Mouse (Mus musculus) heart, embryonic 11.5 days (tissue): ENCODE data around the gene Ddx54. TPM values are rescaled to one million over a fixed set of nuclear protein-coding genes. Genes with fewer than 3 reads are reported as not detected.

Experiments
- ATAC-seq: fragments of 200-750 bp; cut with Nextera tagmentation; replicated peaks from 2 replicates; pipeline ENCODE4 v1.8.0; 2017; ENCODE audit warnings: moderate library complexity; ENCODE audit not compliant: insufficient number of reproducible peaks, low FRiP score, low TSS enrichment
- H3K27ac ChIP-seq: fragments of 300-500 bp; sonication (generic); 2 replicates; pipeline ENCODE4 v1.5.1; 2014; ENCODE audit warnings: mild to moderate bottlenecking, low read depth, low read length
- H3K27me3 ChIP-seq: fragments of 300-500 bp; sonication (generic); 2 replicates; pipeline ENCODE4 v1.6.1; 2014; ENCODE audit warnings: mild to moderate bottlenecking, low read length, mixed read lengths; ENCODE audit not compliant: control insufficient read depth, insufficient read depth
- H3K36me3 ChIP-seq: fragments of 300-500 bp; sonication (generic); 2 replicates; pipeline ENCODE4 v1.6.1; 2014; ENCODE audit warnings: mild to moderate bottlenecking, low read length, moderate library complexity, mixed read lengths; ENCODE audit not compliant: control insufficient read depth, insufficient read depth
- H3K4me1 ChIP-seq: fragments of 300-500 bp; sonication (generic); 2 replicates; pipeline ENCODE4 v1.6.1; 2014; ENCODE audit warnings: low read length; ENCODE audit not compliant: control insufficient read depth, insufficient read depth
- H3K4me2 ChIP-seq: fragments of 300-500 bp; sonication (generic); 2 replicates; pipeline ENCODE4 v1.6.1; 2014; ENCODE audit warnings: mild to moderate bottlenecking, moderate library complexity
- H3K4me3 ChIP-seq: fragments of 300-500 bp; sonication (generic); 2 replicates; pipeline ENCODE4 v1.5.1; 2014; ENCODE audit warnings: low read depth, low read length
- H3K9ac ChIP-seq: fragments of 300-500 bp; sonication (generic); 2 replicates; pipeline ENCODE4 v1.6.1; 2014; ENCODE audit warnings: mild to moderate bottlenecking, low read depth, low read length, moderate library complexity
- H3K9me3 ChIP-seq: fragments of 300-500 bp; sonication (generic); replicated peaks from 2 replicates; pipeline ENCODE4 v1.6.1; 2016; ENCODE audit warnings: low read length; ENCODE audit not compliant: control insufficient read depth
- WGBS: fragments of 180-500 bp; shearing (Covaris S2); extraction: QIAGEN DNeasy Blood & Tissue Kit; methylation state at CpG from one replicate; pipeline ENCODE4 v1.1.7; 2014; ENCODE audit not compliant: insufficient replicate concordance; 5-methylcytosine and 5-hydroxymethylcytosine counted together
- polyA plus RNA-seq: library from polyadenylated mRNA; unstranded; fragments of >200 nt; fragmentation: Nextera tagmentation; extraction: Ambion mirVana; gene quantifications from 2 replicates; pipeline ENCODE4 v1.2.1, GENCODE M21; 2014

The Ddx54 gene
- polyA plus RNA-seq, 1 experiment from 2014 or later: 22.2 TPM

DNA sequence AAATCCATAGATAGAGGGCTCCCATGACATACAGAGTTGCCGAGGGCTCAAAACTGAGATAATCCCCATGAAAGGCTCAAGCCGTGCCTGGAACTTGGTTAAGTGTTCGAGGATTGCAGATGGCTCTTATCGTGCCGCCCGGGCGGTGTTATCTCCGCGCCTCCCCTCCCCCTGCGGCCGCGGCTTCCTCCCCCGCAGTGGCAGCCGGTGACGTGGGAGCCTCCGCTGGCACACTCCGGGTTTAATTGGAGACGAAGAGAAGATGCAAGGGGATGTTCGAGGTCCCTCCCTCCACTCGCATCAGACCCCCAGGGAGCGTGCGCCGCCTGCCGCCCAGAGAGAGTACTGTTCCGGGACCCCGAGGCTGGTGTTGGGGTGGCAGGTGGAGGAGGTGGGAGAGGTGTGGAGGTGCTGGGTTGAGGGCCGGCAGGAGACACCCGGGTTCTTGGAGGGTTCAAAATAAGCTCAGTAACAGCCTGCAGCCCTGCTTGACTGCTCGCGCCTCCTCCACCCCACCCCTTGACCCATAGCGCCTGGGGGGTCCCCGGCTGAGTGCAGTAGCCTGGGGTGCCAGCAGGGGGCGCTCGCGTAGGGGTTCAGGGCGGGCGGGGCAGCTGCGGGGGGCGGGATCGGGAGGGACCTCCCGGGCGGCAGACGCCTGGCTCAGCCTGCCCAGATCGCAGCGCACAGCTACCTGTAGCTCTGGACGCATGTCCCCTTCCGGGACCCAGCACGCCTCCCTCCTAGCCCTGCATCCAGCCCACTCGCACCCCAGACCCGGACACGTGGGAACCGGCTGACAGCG is 36.2 kb downstream of the Ddx54 start, which contains the start of gene Rasal1:
TSS of gene Rasal1 (plus strand) at position 244 of the 805 bp plus-strand sequence.
- H3K4me2 ChIP-seq: peak within 1 kb of the TSS; percentile 67
- H3K36me3 ChIP-seq: no peaks in the 10 kb centered on the region
- no peaks in the 10 kb centered on the region for H3K9me3 ChIP-seq
- 0 out of 2 replicates have a peak, but pooled peaks have one; percentile 49 for ATAC-seq
- peaks cover 19% of the 10 kb centered on the region for H3K27me3 ChIP-seq
- H3K27ac ChIP-seq: no peak within 1 kb of the TSS
- WGBS: under 1% methylated on average over 45 of the region's 53 CpGs
- H3K9ac ChIP-seq: 0 out of 2 replicates have a peak within 1 kb of the TSS, but pooled peaks have one; percentile 0
- peaks cover 19% of the 10 kb centered on the region for H3K4me1 ChIP-seq
- peak within 1 kb of the TSS; percentile 28 for H3K4me3 ChIP-seq

DNA sequence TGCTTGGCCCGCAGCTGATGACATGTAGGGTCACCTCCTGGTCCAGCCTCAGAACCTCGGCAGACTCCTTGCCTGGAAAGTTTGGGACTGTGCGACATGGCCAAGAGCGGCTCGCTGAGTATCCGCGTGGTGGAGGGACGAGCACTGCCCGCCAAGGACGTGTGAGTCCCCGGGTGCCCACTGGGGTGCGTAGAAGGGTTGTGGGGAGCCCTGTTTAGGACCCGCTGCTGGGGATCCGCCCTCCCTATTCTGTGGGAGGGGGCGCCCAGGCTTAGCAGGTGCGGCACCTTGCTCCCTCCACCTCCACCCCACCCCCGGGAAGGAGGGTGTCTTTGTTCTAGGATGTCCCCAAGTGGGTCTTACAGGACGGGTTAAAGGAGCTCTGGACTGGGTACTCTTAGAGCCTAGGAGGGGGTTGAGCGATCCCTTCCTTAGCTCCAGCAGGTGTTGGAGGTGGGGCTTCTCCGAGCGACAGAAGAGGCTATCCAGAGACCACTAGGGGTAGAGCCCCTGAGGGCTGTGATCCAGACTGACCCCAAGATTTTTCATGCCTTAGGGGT is 36.9 kb downstream of the Ddx54 start:
- H3K4me2 ChIP-seq: peak overlapping the region; percentile 67
- H3K9ac ChIP-seq: 0 out of 2 replicates have a peak overlapping the region, but pooled peaks have one; percentile 0
- H3K4me1 ChIP-seq: peaks cover 16% of the 10 kb centered on the region
- H3K27me3 ChIP-seq: peaks cover 19% of the 10 kb centered on the region
- 0 out of 2 replicates have a peak, but pooled peaks have one; percentile 20 for ATAC-seq
- H3K9me3 ChIP-seq: no peaks in the 10 kb centered on the region
- 5% methylated on average over 21 of the region's 21 CpGs for WGBS
- no peak overlapping the region for H3K27ac ChIP-seq
- no peaks in the 10 kb centered on the region for H3K36me3 ChIP-seq
- peak overlapping the region; percentile 28 for H3K4me3 ChIP-seq

DNA sequence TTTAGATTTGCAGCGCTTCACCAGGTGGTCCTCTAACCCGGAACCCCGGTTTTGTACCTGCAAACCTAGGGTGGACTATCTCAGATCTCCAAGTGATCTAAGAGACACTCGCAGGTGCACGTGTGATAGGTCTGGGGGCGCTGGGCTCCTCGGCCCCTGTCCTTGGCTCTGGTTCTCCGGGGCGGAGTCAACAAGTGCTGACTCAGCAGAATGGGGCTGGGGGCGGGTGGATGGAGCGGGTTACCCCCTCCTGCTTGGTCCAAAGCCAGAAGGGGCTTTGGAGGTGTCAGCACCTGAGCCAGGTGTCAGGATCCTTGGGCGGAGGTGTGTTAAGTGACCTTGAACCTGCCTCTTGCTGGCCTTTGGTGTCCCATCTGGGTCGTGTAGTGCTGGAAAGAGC is 37.4 kb downstream of the Ddx54 start:
- Histone ChIP-seq H3K4me2 (no peak overlapping the region), H3K9ac (no peak overlapping the region), H3K4me1 (peaks cover 16% of the 10 kb centered on the region), H3K9me3 (no peaks in the 10 kb centered on the region), H3K27ac (no peak overlapping the region), H3K4me3 (no peak overlapping the region), H3K36me3 (no peaks in the 10 kb centered on the region), H3K27me3 (peaks cover 19% of the 10 kb centered on the region)
- WGBS: 24% methylated on average over 13 of the region's 13 CpGs
- no peak for ATAC-seq

DNA sequence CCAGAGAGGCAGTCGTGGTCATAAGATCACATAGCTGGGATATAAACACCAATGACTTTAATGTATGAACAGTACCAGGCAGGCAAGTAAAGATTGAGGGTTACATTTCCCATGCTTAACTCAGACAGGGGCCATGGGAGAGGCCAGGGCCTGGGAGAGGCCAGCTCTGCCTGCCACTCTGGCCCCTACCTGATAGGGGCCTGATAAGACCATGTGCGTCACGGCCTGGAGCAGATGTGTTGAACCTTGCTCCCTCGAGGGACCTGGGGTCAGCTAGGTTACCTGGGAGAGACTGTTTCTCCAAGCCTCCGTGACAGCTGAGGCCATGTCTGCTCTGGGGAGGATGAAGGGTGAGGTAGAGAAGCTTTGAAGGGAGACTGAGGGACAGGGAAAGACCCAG is 38.7 kb downstream of the Ddx54 start:
- no peak overlapping the region for H3K4me2 ChIP-seq
- H3K4me1 ChIP-seq: peaks cover 16% of the 10 kb centered on the region
- peaks cover 19% of the 10 kb centered on the region for H3K27me3 ChIP-seq
- WGBS: 28% methylated on average over 5 of the region's 5 CpGs
- no peak for ATAC-seq
- no peaks in the 10 kb centered on the region for H3K36me3 ChIP-seq
- no peak overlapping the region for H3K9ac ChIP-seq
- no peaks in the 10 kb centered on the region for H3K9me3 ChIP-seq
- no peak overlapping the region for H3K4me3 ChIP-seq
- H3K27ac ChIP-seq: no peak overlapping the region

DNA sequence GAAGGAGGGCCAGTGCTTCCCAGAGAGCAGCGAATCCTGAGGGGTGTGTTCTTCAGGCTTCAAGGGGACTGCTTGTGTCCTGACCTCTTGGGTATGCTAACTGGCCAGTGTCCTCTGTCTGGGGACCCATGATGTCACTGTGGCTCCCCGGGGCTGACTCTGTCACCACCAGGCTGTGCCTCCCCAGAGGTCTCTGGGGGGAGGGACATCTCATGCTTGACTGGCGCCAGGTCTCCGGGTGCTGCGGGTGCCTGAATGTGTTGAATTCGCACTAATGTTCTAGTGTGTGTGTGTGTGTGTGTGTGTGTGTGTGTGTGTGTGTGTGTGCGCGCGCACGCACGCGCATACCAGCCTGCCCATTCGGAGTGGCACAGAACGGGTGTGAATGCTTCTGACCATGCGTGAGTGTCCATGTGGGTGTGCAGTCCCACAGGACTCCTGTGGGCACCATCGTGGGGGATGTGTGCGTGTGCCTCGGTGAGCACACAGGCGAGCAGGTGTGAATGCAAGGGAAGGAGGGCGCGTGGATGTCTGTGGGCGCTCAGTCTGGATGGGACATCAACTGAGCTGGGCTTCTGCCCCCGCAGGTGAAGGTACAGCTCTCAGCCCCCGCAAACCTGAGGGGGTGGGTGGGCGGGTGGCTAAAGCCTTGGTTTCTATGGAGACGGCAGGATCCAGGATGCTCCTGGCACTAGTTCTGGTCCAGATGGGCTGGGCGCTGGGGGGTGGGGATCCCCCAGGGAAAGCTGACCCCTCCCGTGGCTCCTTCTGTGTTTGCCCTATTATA is 40.6 kb downstream of the Ddx54 start:
- Histone ChIP-seq H3K9me3 (no peaks in the 10 kb centered on the region), H3K4me2 (no peak overlapping the region), H3K9ac (no peak overlapping the region), H3K4me1 (peaks cover 14% of the 10 kb centered on the region), H3K27me3 (peaks cover 19% of the 10 kb centered on the region), H3K27ac (no peak overlapping the region), H3K36me3 (no peaks in the 10 kb centered on the region), H3K4me3 (no peak overlapping the region)
- no peak for ATAC-seq
- WGBS: 80% methylated on average over 28 of the region's 28 CpGs

DNA sequence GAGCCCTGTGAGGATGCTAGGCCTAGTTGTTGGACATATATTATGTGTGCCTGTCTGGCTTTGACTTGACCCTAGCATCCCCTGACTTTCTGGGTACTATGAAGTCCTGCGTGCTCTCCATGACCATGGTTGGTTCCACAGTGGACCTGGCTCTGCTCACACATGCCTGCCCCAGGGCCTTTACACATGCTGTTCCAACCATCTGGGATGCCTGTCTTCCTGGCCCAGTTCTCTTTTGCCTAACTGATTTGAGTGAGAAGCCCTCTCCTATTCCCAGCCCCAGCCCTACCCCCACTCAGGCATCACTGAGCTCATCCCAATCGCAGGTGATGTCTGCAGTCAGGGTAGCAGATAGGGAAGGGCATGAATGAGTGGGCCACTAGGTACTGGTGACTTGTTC is 41.3 kb downstream of the Ddx54 start:
- Histone ChIP-seq H3K4me1 (peaks cover 7% of the 10 kb centered on the region; the same call in 1 of the 2 replicates), H3K36me3 (no peaks in the 10 kb centered on the region), H3K9me3 (no peaks in the 10 kb centered on the region), H3K27me3 (peaks cover 22% of the 10 kb centered on the region), H3K4me3 (no peak overlapping the region), H3K27ac (no peak overlapping the region), H3K9ac (no peak overlapping the region), H3K4me2 (no peak overlapping the region)
- ATAC-seq: no peak
- WGBS: 79% methylated on average over 2 of the region's 2 CpGs

DNA sequence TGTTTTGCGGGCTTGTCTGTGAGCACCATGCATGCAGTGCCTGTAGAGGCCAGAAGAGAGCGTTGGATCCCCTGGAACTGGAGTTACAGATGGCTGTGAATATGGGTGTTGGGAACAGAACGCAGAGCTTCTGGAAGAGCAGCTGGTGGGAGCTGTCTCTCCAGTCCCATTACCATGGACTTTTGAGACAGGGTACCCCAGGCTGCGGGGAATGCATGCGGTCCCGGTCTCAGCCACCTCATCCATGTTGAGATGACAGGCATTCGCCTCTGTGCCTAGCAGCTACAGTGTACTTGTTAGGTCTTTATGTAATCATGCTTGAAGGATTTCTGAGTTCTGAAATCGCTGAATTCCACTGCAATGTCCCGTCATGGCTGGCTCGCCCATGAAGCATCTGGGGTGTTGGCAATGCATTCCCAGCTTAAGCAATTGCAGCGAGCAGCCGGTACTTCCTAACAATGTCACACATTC is 43.8 kb downstream of the Ddx54 start:
- no peaks in the 10 kb centered on the region for H3K9me3 ChIP-seq
- H3K4me1 ChIP-seq: no peaks in the 10 kb centered on the region
- H3K27ac ChIP-seq: no peak overlapping the region
- no peak overlapping the region for H3K4me2 ChIP-seq
- H3K4me3 ChIP-seq: no peak overlapping the region
- H3K9ac ChIP-seq: no peak overlapping the region
- ATAC-seq: no peak
- H3K36me3 ChIP-seq: no peaks in the 10 kb centered on the region
- H3K27me3 ChIP-seq: peaks cover 4% of the 10 kb centered on the region; the same call in 1 of the 2 replicates
- 74% methylated on average over 12 of the region's 12 CpGs for WGBS

DNA sequence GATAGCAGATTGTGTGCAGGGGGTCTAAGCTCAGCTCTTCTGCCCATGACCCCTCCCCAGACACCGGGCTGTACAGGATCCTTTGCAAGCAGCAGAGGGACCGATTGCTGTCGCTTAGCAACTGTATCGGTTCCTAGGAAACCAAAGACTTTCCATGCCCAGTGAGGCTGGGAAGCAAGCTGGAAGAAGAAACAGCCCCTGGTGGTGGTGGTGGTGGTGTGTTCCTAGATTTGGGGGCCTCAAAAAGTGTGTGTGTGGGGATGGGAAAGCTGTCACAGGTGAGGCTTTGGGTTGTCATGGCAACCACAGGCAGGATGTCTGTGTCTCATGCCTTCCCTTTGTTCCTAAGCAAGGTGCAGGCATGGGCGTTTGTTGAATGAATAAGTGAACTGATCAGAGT is 48.3 kb downstream of the Ddx54 start:
- H3K4me3 ChIP-seq: no peak overlapping the region
- H3K4me2 ChIP-seq: no peak overlapping the region
- no peaks in the 10 kb centered on the region for H3K4me1 ChIP-seq
- H3K9ac ChIP-seq: no peak overlapping the region
- H3K9me3 ChIP-seq: no peaks in the 10 kb centered on the region
- ATAC-seq: no peak
- H3K27ac ChIP-seq: no peak overlapping the region
- H3K36me3 ChIP-seq: no peaks in the 10 kb centered on the region
- 51% methylated on average over 5 of the region's 5 CpGs for WGBS
- H3K27me3 ChIP-seq: peaks cover 18% of the 10 kb centered on the region; the same call in 1 of the 2 replicates
